Mouse (Mus musculus) limb, embryonic 11.5 days (tissue): Measurements from ENCODE around the gene Mum1. TPM values are rescaled to one million over a fixed set of nuclear protein-coding genes. Genes with fewer than 3 reads are reported as not detected.

ENCODE experiments used
- ATAC-seq: fragments of 200-750 bp; cut with Nextera tagmentation; 2 replicates; pipeline ENCODE4 v1.8.0; 2017; ENCODE audit warnings: low read depth; ENCODE audit not compliant: insufficient number of reproducible peaks, low FRiP score, low TSS enrichment
- DNase-seq: peaks from one replicate; pipeline ENCODE4 v3.0.0-alpha.2; 2015; ENCODE audit warnings: low spot score
- H3K27ac ChIP-seq: fragments of 300-500 bp; sonication (generic); replicated peaks from 2 replicates; pipeline ENCODE4 v1.5.1; 2014; ENCODE audit warnings: low read depth, mild to moderate bottlenecking, low read length
- H3K27me3 ChIP-seq: fragments of 300-500 bp; sonication (generic); 2 replicates; pipeline ENCODE4 v1.6.1; 2014; ENCODE audit warnings: mild to moderate bottlenecking, low read length, mixed read lengths; ENCODE audit not compliant: control insufficient read depth, insufficient read depth
- H3K36me3 ChIP-seq: fragments of 300-500 bp; sonication (generic); 2 replicates; pipeline ENCODE4 v1.6.1; 2014; ENCODE audit warnings: mild to moderate bottlenecking, low read length, moderate library complexity, mixed read lengths; ENCODE audit not compliant: control insufficient read depth, insufficient read depth
- H3K4me1 ChIP-seq: fragments of 300-500 bp; sonication (generic); 2 replicates; pipeline ENCODE4 v1.6.1; 2014; ENCODE audit warnings: low read length, mixed read lengths; ENCODE audit not compliant: control insufficient read depth, insufficient read depth
- H3K4me2 ChIP-seq: fragments of 300-500 bp; sonication (generic); 2 replicates; pipeline ENCODE4 v1.6.1; 2014; ENCODE audit warnings: low read depth, mild to moderate bottlenecking, moderate library complexity; ENCODE audit not compliant: severe bottlenecking
- H3K4me3 ChIP-seq: fragments of 300-500 bp; sonication (generic); 2 replicates; pipeline ENCODE4 v1.5.1; 2014; ENCODE audit warnings: low read depth, low read length
- H3K9ac ChIP-seq: fragments of 300-500 bp; sonication (generic); 2 replicates; pipeline ENCODE4 v1.6.1; 2014; ENCODE audit warnings: mild to moderate bottlenecking, low read length
- H3K9me3 ChIP-seq: fragments of 300-500 bp; sonication (generic); 2 replicates; pipeline ENCODE4 v1.6.1; 2016; ENCODE audit warnings: low read length; ENCODE audit not compliant: control insufficient read depth
- WGBS: fragments of 180-500 bp; shearing (Covaris S2); extraction: QIAGEN DNeasy Blood & Tissue Kit; methylation state at CpG from one replicate; pipeline ENCODE4 v1.1.7; 2014; 5-methylcytosine and 5-hydroxymethylcytosine counted together
- polyA plus RNA-seq: library from polyadenylated mRNA; unstranded; fragments of >200 nt; fragmentation: Nextera tagmentation; extraction: Ambion mirVana; gene quantifications from 2 replicates; pipeline ENCODE4 v1.2.1, GENCODE M21; 2014

Mum1 gene
- polyA plus RNA-seq: 84.6 and 87.1 TPM in 2 replicates

GRCm38 (mm10) chr10:80226416-80227165, at the start of gene Mum1:
Gene Mum1 (plus strand): TSS chr10:80226434.
- peaks cover 14% of the 10 kb centered on the region for H3K36me3 ChIP-seq
- peak within 1 kb of the TSS; percentile 88 for H3K4me3 ChIP-seq
- H3K9ac ChIP-seq: peak within 1 kb of the TSS; percentile 97
- peaks cover 25% of the 10 kb centered on the region for H3K4me1 ChIP-seq
- WGBS: under 1% methylated on average over 71 of the region's 75 CpGs
- DNase-seq (peak; percentile 99), ATAC-seq (peak; percentile 98)
- no peaks in the 10 kb centered on the region for H3K27me3 ChIP-seq
- H3K27ac ChIP-seq: peak within 1 kb of the TSS; percentile 93
- H3K9me3 ChIP-seq: no peaks in the 10 kb centered on the region
- peak within 1 kb of the TSS; percentile 91 for H3K4me2 ChIP-seq

- Histone ChIP-seq H3K4me2 (no peak overlapping the region), H3K4me3 (no peak overlapping the region), H3K9me3 (no peaks in the 10 kb centered on the region), H3K27ac (no peak overlapping the region), H3K27me3 (no peaks in the 10 kb centered on the region), H3K36me3 (no peaks in the 10 kb centered on the region), H3K9ac (no peak overlapping the region), H3K4me1 (peaks cover 13% of the 10 kb centered on the region; the same call in 1 of the 2 replicates)
- 74% methylated on average over 7 of the region's 7 CpGs for WGBS
- DNase-seq (no peak), ATAC-seq (no peak)
Measured at GRCm38 (mm10) chr10:80177441-80178279, 48.6 kb upstream of the Mum1 start.

- Histone ChIP-seq H3K4me2 (peak within 1 kb of the TSS; percentile 55), H3K4me1 (peaks cover 13% of the 10 kb centered on the region; the same call in 1 of the 2 replicates), H3K27me3 (no peaks in the 10 kb centered on the region), H3K4me3 (peak within 1 kb of the TSS; percentile 85), H3K9ac (peak within 1 kb of the TSS; percentile 97), H3K36me3 (no peaks in the 10 kb centered on the region), H3K9me3 (no peaks in the 10 kb centered on the region), H3K27ac (peak within 1 kb of the TSS; percentile 44)
- ATAC-seq (peak; percentile 63), DNase-seq (peak; percentile 75)
- 2% methylated on average over 77 of the region's 106 CpGs for WGBS
Measured at GRCm38 (mm10) chr10:80179068-80180051, 46.9 kb upstream of the Mum1 start, which contains the start of gene Efna2. Gene Efna2 (plus strand): TSS chr10:80179482.

GRCm38 (mm10) chr10:80180288-80180687, 45.9 kb upstream of the Mum1 start:
- peak overlapping the region; percentile 82 for H3K27ac ChIP-seq
- no peaks in the 10 kb centered on the region for H3K27me3 ChIP-seq
- no peaks in the 10 kb centered on the region for H3K36me3 ChIP-seq
- WGBS: 40% methylated on average over 6 of the region's 6 CpGs
- peak overlapping the region; percentile 85 for H3K4me3 ChIP-seq
- peak overlapping the region; percentile 55 for H3K4me2 ChIP-seq
- DNase-seq: no peak
- H3K4me1 ChIP-seq: peaks cover 16% of the 10 kb centered on the region
- H3K9me3 ChIP-seq: no peaks in the 10 kb centered on the region
- peak overlapping the region; percentile 97 for H3K9ac ChIP-seq
- no peak for ATAC-seq

GRCm38 (mm10) chr10:80180823-80181222, 45.4 kb upstream of the Mum1 start:
- Histone ChIP-seq H3K4me3 (peak overlapping the region; percentile 85), H3K27ac (peak overlapping the region; percentile 82), H3K4me1 (peaks cover 14% of the 10 kb centered on the region), H3K27me3 (no peaks in the 10 kb centered on the region), H3K9ac (peak overlapping the region; percentile 97), H3K36me3 (no peaks in the 10 kb centered on the region), H3K4me2 (peak overlapping the region; percentile 55), H3K9me3 (no peaks in the 10 kb centered on the region)
- ATAC-seq (no peak), DNase-seq (peak; percentile 65)
- 11% methylated on average over 5 of the region's 5 CpGs for WGBS

- Histone ChIP-seq H3K36me3 (peaks cover 4% of the 10 kb centered on the region; the same call in 1 of the 2 replicates), H3K4me2 (no peak overlapping the region), H3K4me1 (peaks cover 16% of the 10 kb centered on the region)
Measured at GRCm38 (mm10) chr10:80182547-80182946, 43.7 kb upstream of the Mum1 start.

GRCm38 (mm10) chr10:80186649-80187048, 39.6 kb upstream of the Mum1 start:
- Histone ChIP-seq H3K27ac (no peak overlapping the region), H3K4me3 (no peak overlapping the region), H3K27me3 (peaks cover 26% of the 10 kb centered on the region), H3K4me1 (peaks cover 21% of the 10 kb centered on the region), H3K9ac (no peak overlapping the region), H3K4me2 (no peak overlapping the region), H3K9me3 (no peaks in the 10 kb centered on the region), H3K36me3 (peaks cover 12% of the 10 kb centered on the region)
- no peak for ATAC-seq
- WGBS: 37% methylated on average over 27 of the region's 27 CpGs
- DNase-seq: no peak

More at GRCm38 (mm10) chr10:80182547-80182946, 43.7 kb upstream of the Mum1 start:
- ATAC-seq (no peak), DNase-seq (no peak)
- no peak overlapping the region for H3K4me3 ChIP-seq
- H3K27me3 ChIP-seq: no peaks in the 10 kb centered on the region
- no peak overlapping the region for H3K9ac ChIP-seq
- WGBS: 97% methylated on average over 7 of the region's 7 CpGs
- H3K9me3 ChIP-seq: no peaks in the 10 kb centered on the region
- H3K27ac ChIP-seq: no peak overlapping the region
